Mouse (Mus musculus) hindbrain, embryonic 14.5 days (tissue): Measurements from ENCODE around the gene Ttbk2. TPM values are rescaled to one million over a fixed set of nuclear protein-coding genes. Genes with fewer than 3 reads are reported as not detected.

Source experiments
- ATAC-seq: fragments of 200-750 bp; cut with Nextera tagmentation; 2 replicates; pipeline ENCODE4 v1.8.0; 2017; ENCODE audit warnings: moderate number of reproducible peaks, mild to moderate bottlenecking, moderate TSS enrichment, moderate library complexity; ENCODE audit not compliant: low FRiP score
- DNase-seq: peaks from one replicate; pipeline ENCODE4 v3.0.0-alpha.2; 2015; ENCODE audit warnings: low spot score
- H3K27ac ChIP-seq: fragments of 300-500 bp; sonication (generic); 2 replicates; pipeline ENCODE4 v1.5.1; 2014; ENCODE audit warnings: mild to moderate bottlenecking, moderate library complexity
- H3K27me3 ChIP-seq: fragments of 300-500 bp; sonication (generic); 2 replicates; pipeline ENCODE4 v1.6.1; 2014; ENCODE audit warnings: mild to moderate bottlenecking, low read length, mixed read lengths; ENCODE audit not compliant: control insufficient read depth, insufficient read depth
- H3K36me3 ChIP-seq: fragments of 300-500 bp; sonication (generic); replicated peaks from 2 replicates; pipeline ENCODE4 v1.6.1; 2014; ENCODE audit not compliant: control insufficient read depth, insufficient read depth
- H3K4me1 ChIP-seq: fragments of 300-500 bp; sonication (generic); replicated peaks from 2 replicates; pipeline ENCODE4 v1.6.1; 2014; ENCODE audit warnings: antibody characterized with exemption, low read length, mixed read lengths; ENCODE audit not compliant: control insufficient read depth, insufficient read depth
- H3K4me2 ChIP-seq: fragments of 300-500 bp; sonication (generic); replicated peaks from 2 replicates; pipeline ENCODE4 v1.6.1; 2014; ENCODE audit warnings: mild to moderate bottlenecking, moderate library complexity
- H3K4me3 ChIP-seq: fragments of 300-500 bp; sonication (generic); replicated peaks from 2 replicates; pipeline ENCODE4 v1.5.1; 2014; ENCODE audit warnings: mild to moderate bottlenecking, low read length
- H3K9ac ChIP-seq: fragments of 300-500 bp; sonication (generic); 2 replicates; pipeline ENCODE4 v1.6.1; 2014
- H3K9me3 ChIP-seq: fragments of 300-500 bp; sonication (generic); 2 replicates; pipeline ENCODE4 v1.6.1; 2016; ENCODE audit warnings: low read length; ENCODE audit not compliant: control insufficient read depth
- WGBS: fragments of 180-500 bp; shearing (Covaris S2); extraction: QIAGEN DNeasy Blood & Tissue Kit; methylation state at CpG from one replicate; pipeline ENCODE4 v1.1.7; 2014; 5-methylcytosine and 5-hydroxymethylcytosine counted together
- polyA plus RNA-seq: library from polyadenylated mRNA; unstranded; fragments of >200 nt; fragmentation: Nextera tagmentation; extraction: Ambion mirVana; gene quantifications from 2 replicates; pipeline ENCODE4 v1.2.1, GENCODE M21; 2014

Ttbk2 gene
- polyA plus RNA-seq, 1 experiment from 2014 or later = 17.4 TPM

- Histone ChIP-seq H3K36me3 (peaks cover 34% of the 10 kb centered on the region), H3K4me3 (no peak overlapping the region), H3K9ac (no peak overlapping the region), H3K27me3 (no peaks in the 10 kb centered on the region), H3K27ac (no peak overlapping the region), H3K4me1 (no peaks in the 10 kb centered on the region), H3K9me3 (no peaks in the 10 kb centered on the region), H3K4me2 (no peak overlapping the region)
- 86% methylated on average over 3 of the region's 3 CpGs for WGBS
- ATAC-seq (no peak), DNase-seq (no peak)
These were observed 7.7 kb upstream of the Ttbk2 start for GRCm38 (mm10) chr2:120858131-120858530.

GRCm38 (mm10) chr2:120853151-120853550 lies 2.7 kb upstream of the Ttbk2 start:
- DNase-seq (no peak), ATAC-seq (no peak)
- Histone ChIP-seq H3K4me3 (no peak overlapping the region), H3K9me3 (no peaks in the 10 kb centered on the region), H3K27me3 (no peaks in the 10 kb centered on the region), H3K36me3 (no peaks in the 10 kb centered on the region), H3K4me1 (peaks cover 15% of the 10 kb centered on the region; the same call in 1 of the 2 replicates), H3K9ac (no peak overlapping the region), H3K4me2 (no peak overlapping the region), H3K27ac (no peak overlapping the region)
- 84% methylated on average over 3 of the region's 3 CpGs for WGBS

GRCm38 (mm10) chr2:120852626-120853025 lies 2.2 kb upstream of the Ttbk2 start:
- 41% methylated on average over 1 of the region's 1 CpGs for WGBS
- H3K36me3 ChIP-seq = no peaks in the 10 kb centered on the region

GRCm38 (mm10) chr2:120849449-120850423 lies 668 bp downstream of the Ttbk2 start, which contains the start of gene Cdan1:
Cdan1 (minus strand) TSS chr2:120850128.
- H3K9ac ChIP-seq = peak within 1 kb of the TSS; percentile 85
- DNase-seq (peak; percentile 39), ATAC-seq (peak; percentile 59)
- under 1% methylated on average over 46 of the region's 71 CpGs for WGBS
- H3K4me1 ChIP-seq = peaks cover 21% of the 10 kb centered on the region; the same call in 1 of the 2 replicates
- no peaks in the 10 kb centered on the region for H3K36me3 ChIP-seq
- H3K4me2 ChIP-seq = peak within 1 kb of the TSS; percentile 74
- H3K4me3 ChIP-seq = peak within 1 kb of the TSS; percentile 88
- H3K9me3 ChIP-seq = no peaks in the 10 kb centered on the region
- no peaks in the 10 kb centered on the region for H3K27me3 ChIP-seq
- H3K27ac ChIP-seq = peak within 1 kb of the TSS; percentile 91

More at GRCm38 (mm10) chr2:120852626-120853025, 2.2 kb upstream of the Ttbk2 start:
- H3K27ac ChIP-seq = no peak overlapping the region
- H3K27me3 ChIP-seq = no peaks in the 10 kb centered on the region
- H3K4me2 ChIP-seq = no peak overlapping the region
- H3K9me3 ChIP-seq = no peaks in the 10 kb centered on the region
- DNase-seq (no peak), ATAC-seq (no peak)
- no peak overlapping the region for H3K9ac ChIP-seq
- no peak overlapping the region for H3K4me3 ChIP-seq
- peaks cover 20% of the 10 kb centered on the region; the same call in 1 of the 2 replicates for H3K4me1 ChIP-seq

- H3K9me3 ChIP-seq = no peaks in the 10 kb centered on the region
- H3K4me2 ChIP-seq = no peak overlapping the region
- ATAC-seq = no peak
- H3K36me3 ChIP-seq = no peaks in the 10 kb centered on the region
- H3K9ac ChIP-seq = no peak overlapping the region
- peaks cover 12% of the 10 kb centered on the region; the same call in 1 of the 2 replicates for H3K4me1 ChIP-seq
- H3K27me3 ChIP-seq = no peaks in the 10 kb centered on the region
- WGBS = 96% methylated on average over 1 of the region's 1 CpGs
- no peak overlapping the region for H3K27ac ChIP-seq
- no peak overlapping the region for H3K4me3 ChIP-seq
- no peak for DNase-seq
These were observed 5.1 kb downstream of the Ttbk2 start for GRCm38 (mm10) chr2:120845280-120845679.

- no peak for ATAC-seq
- no peak overlapping the region for H3K4me2 ChIP-seq
- H3K4me3 ChIP-seq = no peak overlapping the region
- no peak for DNase-seq
- no peak overlapping the region for H3K9ac ChIP-seq
- no peak overlapping the region for H3K27ac ChIP-seq
- H3K9me3 ChIP-seq = no peaks in the 10 kb centered on the region
- no peaks in the 10 kb centered on the region for H3K27me3 ChIP-seq
- peaks cover 8% of the 10 kb centered on the region; the same call in 1 of the 2 replicates for H3K4me1 ChIP-seq
- H3K36me3 ChIP-seq = no peaks in the 10 kb centered on the region
- WGBS = 88% methylated on average over 4 of the region's 4 CpGs
These were observed 6.4 kb downstream of the Ttbk2 start for GRCm38 (mm10) chr2:120843990-120844389.

- H3K4me3 ChIP-seq = no peak overlapping the region
- H3K9ac ChIP-seq = no peak overlapping the region
- no peak overlapping the region for H3K27ac ChIP-seq
- no peaks in the 10 kb centered on the region for H3K36me3 ChIP-seq
- no peak for DNase-seq
- H3K4me1 ChIP-seq = no peaks in the 10 kb centered on the region
- H3K9me3 ChIP-seq = peaks cover 3% of the 10 kb centered on the region; the same call in 1 of the 2 replicates
- H3K27me3 ChIP-seq = no peaks in the 10 kb centered on the region
- 81% methylated on average over 1 of the region's 1 CpGs for WGBS
- no peak for ATAC-seq
- no peak overlapping the region for H3K4me2 ChIP-seq
These were observed 9.2 kb downstream of the Ttbk2 start for GRCm38 (mm10) chr2:120841211-120841610.

GRCm38 (mm10) chr2:120835167-120835566 lies 15.2 kb downstream of the Ttbk2 start:
- Histone ChIP-seq H3K9me3 (peaks cover 6% of the 10 kb centered on the region; the same call in 1 of the 2 replicates), H3K36me3 (peaks cover 4% of the 10 kb centered on the region; the same call in 1 of the 2 replicates), H3K4me1 (no peaks in the 10 kb centered on the region), H3K4me3 (no peak overlapping the region), H3K27ac (no peak overlapping the region), H3K27me3 (no peaks in the 10 kb centered on the region), H3K4me2 (no peak overlapping the region), H3K9ac (no peak overlapping the region)
- WGBS = 97% methylated on average over 4 of the region's 4 CpGs
- ATAC-seq (no peak), DNase-seq (no peak)

- no peak overlapping the region for H3K4me3 ChIP-seq
- H3K36me3 ChIP-seq = 0 out of 2 replicates have a peak, but pooled peaks cover 2% of the 10 kb centered on the region
- 44% methylated on average over 1 of the region's 1 CpGs for WGBS
- ATAC-seq (no peak), DNase-seq (no peak)
- 0 out of 2 replicates have a peak, but pooled peaks cover 2% of the 10 kb centered on the region for H3K9me3 ChIP-seq
- no peak overlapping the region for H3K4me2 ChIP-seq
- H3K4me1 ChIP-seq = no peaks in the 10 kb centered on the region
- H3K27ac ChIP-seq = no peak overlapping the region
- no peak overlapping the region for H3K9ac ChIP-seq
- no peaks in the 10 kb centered on the region for H3K27me3 ChIP-seq
These were observed 23.3 kb downstream of the Ttbk2 start for GRCm38 (mm10) chr2:120826936-120827638.
